Mouse (Mus musculus) layer of hippocampus, postnatal 36 days (tissue): ENCODE measurements around the gene Tmem161b. TPM values are rescaled to one million over a fixed set of nuclear protein-coding genes. Genes with fewer than 3 reads are reported as not detected.

Experiments used
- microRNA-seq, 2 experiments: library from miRNA; unstranded; fragments of <30 nt; microRNA quantifications; one replicate each; pipeline ENCODE4 v1.2.0; 2021
- total RNA-seq, 2 experiments: library from RNA; stranded (reverse); gene quantifications; 2 replicates each; pipeline ENCODE4 v1.2.3; 2021

The Tmem161b gene
- total RNA-seq, 2 experiments from 2014 or later, result 32.3 to 34.9 TPM

Small RNAs within 50 kb of the gene (microRNA-seq; reads per million reads assigned to microRNA genes)
- 0 reads per million in 2 experiments for gene Gm24331
